Mouse (Mus musculus): ENCODE results near the gene Ksr1. TPM values are rescaled to one million over a fixed set of nuclear protein-coding genes. Genes with fewer than 3 reads are reported as not detected.

The Ksr1 gene
- polyA plus RNA-seq, 1 experiment, result 14.5 TPM

GRCm38 (mm10) chr11:79142381-79142780, 3.8 kb downstream of the Ksr1 start:
- Histone ChIP-seq H3K27ac (ENCODE audit: insufficient read depth, low read length) (no peak overlapping the region), H3K4me1 (ENCODE audit: control insufficient read depth, insufficient read depth, insufficient read length) (peaks cover 9% of the 10 kb centered on the region; the same call in 1 of the 2 replicates), H3K36me3 (ENCODE audit: control insufficient read depth, insufficient read depth, low read length) (no peaks in the 10 kb centered on the region), H3K4me3 (ENCODE audit: extremely low read depth, insufficient read depth, insufficient read length) (no peak overlapping the region), H3K27me3 (ENCODE audit: control insufficient read depth, insufficient read depth, low read length) (no peaks in the 10 kb centered on the region)
- 59% methylated on average over 11 of the region's 11 CpGs for WGBS
- no peak for DNase-seq (ENCODE audit: low read depth in 1 of 2, low spot score in 2 of 2)
- TF ChIP-seq CTCF (IDR thresholded peaks at IDR 0.05; ENCODE audit: extremely low read depth, insufficient read depth, insufficient read length, insufficient replicate concordance), result no peak
- TF ChIP-seq POLR2A (IDR thresholded peaks at IDR 0.05; ENCODE audit: low read depth, low read length), result no peak

GRCm38 (mm10) chr11:79141235-79142109, 4.7 kb downstream of the Ksr1 start:
- H3K27ac ChIP-seq (ENCODE audit: insufficient read depth, low read length), result no peak overlapping the region
- peaks cover 9% of the 10 kb centered on the region; the same call in 1 of the 2 replicates for H3K4me1 ChIP-seq (ENCODE audit: control insufficient read depth, insufficient read depth, insufficient read length)
- no peak overlapping the region for H3K4me3 ChIP-seq (ENCODE audit: extremely low read depth, insufficient read depth, insufficient read length)
- no peaks in the 10 kb centered on the region for H3K36me3 ChIP-seq (ENCODE audit: control insufficient read depth, insufficient read depth, low read length)
- H3K27me3 ChIP-seq (ENCODE audit: control insufficient read depth, insufficient read depth, low read length), result no peaks in the 10 kb centered on the region
- WGBS, result 54% methylated on average over 11 of the region's 11 CpGs
- no peak for TF ChIP-seq POLR2A (IDR thresholded peaks at IDR 0.05; ENCODE audit: low read depth, low read length)
- TF ChIP-seq CTCF (IDR thresholded peaks at IDR 0.05; ENCODE audit: extremely low read depth, insufficient read depth, insufficient read length, insufficient replicate concordance), result no peak
- DNase-seq (ENCODE audit: low read depth in 1 of 2, low spot score in 2 of 2), result no peak

- TF ChIP-seq POLR2A (IDR thresholded peaks at IDR 0.05; ENCODE audit: low read depth, low read length) (no peak), CTCF (IDR thresholded peaks at IDR 0.05; ENCODE audit: extremely low read depth, insufficient read depth, insufficient read length, insufficient replicate concordance) (no peak)
- Histone ChIP-seq H3K4me3 (ENCODE audit: extremely low read depth, insufficient read depth, insufficient read length) (no peak overlapping the region), H3K27me3 (ENCODE audit: control insufficient read depth, insufficient read depth, low read length) (no peaks in the 10 kb centered on the region), H3K27ac (ENCODE audit: insufficient read depth, low read length) (no peak overlapping the region), H3K4me1 (ENCODE audit: control insufficient read depth, insufficient read depth, insufficient read length) (peaks cover 9% of the 10 kb centered on the region; the same call in 1 of the 2 replicates), H3K36me3 (ENCODE audit: control insufficient read depth, insufficient read depth, low read length) (no peaks in the 10 kb centered on the region)
- no peak for DNase-seq (ENCODE audit: low read depth in 1 of 2, low spot score in 2 of 2)
- 84% methylated on average over 6 of the region's 6 CpGs for WGBS
Observed at GRCm38 (mm10) chr11:79140511-79140888, 5.7 kb downstream of the Ksr1 start.

- DNase-seq (ENCODE audit: low read depth in 1 of 2, low spot score in 2 of 2), result no peak
- H3K4me3 ChIP-seq (ENCODE audit: extremely low read depth, insufficient read depth, insufficient read length), result no peak overlapping the region
- H3K27me3 ChIP-seq (ENCODE audit: control insufficient read depth, insufficient read depth, low read length), result no peaks in the 10 kb centered on the region
- no peaks in the 10 kb centered on the region for H3K36me3 ChIP-seq (ENCODE audit: control insufficient read depth, insufficient read depth, low read length)
- H3K27ac ChIP-seq (ENCODE audit: insufficient read depth, low read length), result no peak overlapping the region
- no peak for TF ChIP-seq POLR2A (IDR thresholded peaks at IDR 0.05; ENCODE audit: low read depth, low read length)
- TF ChIP-seq CTCF (IDR thresholded peaks at IDR 0.05; ENCODE audit: extremely low read depth, insufficient read depth, insufficient read length, insufficient replicate concordance), result no peak
- WGBS, result 64% methylated on average over 11 of the region's 11 CpGs
- H3K4me1 ChIP-seq (ENCODE audit: control insufficient read depth, insufficient read depth, insufficient read length), result peaks cover 9% of the 10 kb centered on the region; the same call in 1 of the 2 replicates
Observed at GRCm38 (mm10) chr11:79139878-79140510, 6.2 kb downstream of the Ksr1 start.

GRCm38 (mm10) chr11:79138621-79139020, 7.6 kb downstream of the Ksr1 start:
- H3K4me1 ChIP-seq (ENCODE audit: control insufficient read depth, insufficient read depth, insufficient read length), result peaks cover 13% of the 10 kb centered on the region; the same call in 1 of the 2 replicates
- H3K36me3 ChIP-seq (ENCODE audit: control insufficient read depth, insufficient read depth, low read length), result no peaks in the 10 kb centered on the region
- no peak for DNase-seq (ENCODE audit: low read depth in 1 of 2, low spot score in 2 of 2)
- TF ChIP-seq CTCF (IDR thresholded peaks at IDR 0.05; ENCODE audit: extremely low read depth, insufficient read depth, insufficient read length, insufficient replicate concordance) (no peak), POLR2A (IDR thresholded peaks at IDR 0.05; ENCODE audit: low read depth, low read length) (no peak)
- no peaks in the 10 kb centered on the region for H3K27me3 ChIP-seq (ENCODE audit: control insufficient read depth, insufficient read depth, low read length)
- no peak overlapping the region for H3K4me3 ChIP-seq (ENCODE audit: extremely low read depth, insufficient read depth, insufficient read length)
- 86% methylated on average over 6 of the region's 6 CpGs for WGBS
- H3K27ac ChIP-seq (ENCODE audit: insufficient read depth, low read length), result no peak overlapping the region

- TF ChIP-seq CTCF (IDR thresholded peaks at IDR 0.05; ENCODE audit: extremely low read depth, insufficient read depth, insufficient read length, insufficient replicate concordance) (no peak), POLR2A (IDR thresholded peaks at IDR 0.05; ENCODE audit: low read depth, low read length) (no peak)
- Histone ChIP-seq H3K4me3 (ENCODE audit: extremely low read depth, insufficient read depth, insufficient read length) (no peak overlapping the region), H3K4me1 (ENCODE audit: control insufficient read depth, insufficient read depth, insufficient read length) (peaks cover 12% of the 10 kb centered on the region; the same call in 1 of the 2 replicates), H3K36me3 (ENCODE audit: control insufficient read depth, insufficient read depth, low read length) (no peaks in the 10 kb centered on the region), H3K27me3 (ENCODE audit: control insufficient read depth, insufficient read depth, low read length) (no peaks in the 10 kb centered on the region), H3K27ac (ENCODE audit: insufficient read depth, low read length) (no peak overlapping the region)
- 92% methylated on average over 5 of the region's 5 CpGs for WGBS
- DNase-seq (ENCODE audit: low read depth in 1 of 2, low spot score in 2 of 2), result no peak
Observed at GRCm38 (mm10) chr11:79137245-79137644, 9.0 kb downstream of the Ksr1 start.
